Mouse (Mus musculus) urinary bladder, postnatal 0 days (tissue): Measurements from ENCODE around the gene Pnrc2. TPM values are rescaled to one million over a fixed set of nuclear protein-coding genes. Genes with fewer than 3 reads are reported as not detected.

ENCODE experiments used
- polyA plus RNA-seq: library from polyadenylated mRNA; unstranded; fragments of >200 nt; fragmentation: Nextera tagmentation; extraction: Ambion mirVana; gene quantifications from 2 replicates; pipeline ENCODE4 v1.2.1, GENCODE M21; 2015

Pnrc2 gene
- 66.4 and 75.1 TPM in 2 replicates for polyA plus RNA-seq

GRCm38 (mm10) chr4:135873526-135874202 is at the start of gene Pnrc2:
Gene Pnrc2, minus strand, starts transcription at chr4:135873850.

GRCm38 (mm10) chr4:135920304-135921241 is 46.9 kb upstream of the Pnrc2 start, which contains the start of gene Fuca1:
Gene Fuca1, plus strand, starts transcription at chr4:135920735.

DNA sequence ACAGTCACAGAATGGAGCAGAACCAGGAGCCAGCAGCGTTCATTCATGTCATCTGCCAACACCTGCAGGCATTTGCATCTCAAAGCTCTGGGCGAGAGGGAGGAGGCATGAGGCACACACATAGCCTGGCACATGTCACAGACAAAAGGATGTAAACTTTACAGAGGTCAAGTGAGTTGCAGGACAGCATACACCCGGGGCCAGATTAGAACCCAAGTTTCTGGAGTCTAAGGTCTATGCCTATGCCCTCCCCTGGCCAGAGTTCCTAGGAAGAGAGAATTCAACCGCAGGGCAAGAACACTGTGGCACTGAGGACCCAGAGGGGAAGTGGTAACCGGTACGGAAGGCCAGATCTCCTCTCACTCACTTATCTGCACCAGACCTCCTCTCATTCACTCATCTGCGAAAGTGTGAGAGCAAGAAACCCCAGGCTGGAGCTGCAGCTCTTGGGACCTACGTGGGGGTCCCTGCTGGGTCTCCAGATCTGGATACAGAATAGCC is 21.5 kb upstream of the Pnrc2 start, which contains the start of gene Cnr2:
Gene Cnr2 (plus strand): TSS at position 324 of the 501 bp plus-strand sequence.

GRCm38 (mm10) chr4:135855536-135856222 is 18.0 kb downstream of the Pnrc2 start, which contains the start of gene Srsf10:
Gene Srsf10, plus strand, starts transcription at chr4:135855747.

Other genes starting within 250 kb of the Pnrc2 start
- gene Ifnlr1, start 187.6 kb downstream of the Pnrc2 start, polyA plus RNA-seq = 1.6 and 1.7 TPM in 2 replicates
- 0.37 and 0.52 TPM in 2 replicates for gene Il22ra1, start 145.7 kb downstream of the Pnrc2 start, polyA plus RNA-seq
- 0.11 and 0.12 TPM in 2 replicates for gene Myom3, start 114.1 kb downstream of the Pnrc2 start, polyA plus RNA-seq
- 85.6 and 105 TPM in 2 replicates for gene Srsf10, start 18.1 kb downstream of the Pnrc2 start, polyA plus RNA-seq
- gene Cnr2, start 21.5 kb upstream of the Pnrc2 start, polyA plus RNA-seq = 0.14 and 0.44 TPM in 2 replicates
- 46.9 and 63.5 TPM in 2 replicates for gene Fuca1, start 46.9 kb upstream of the Pnrc2 start, polyA plus RNA-seq
- gene Hmgcl, start 72.6 kb upstream of the Pnrc2 start, polyA plus RNA-seq = 50.6 and 58.5 TPM in 2 replicates
- 25.0 and 36.9 TPM in 2 replicates for gene Gale, start 89.9 kb upstream of the Pnrc2 start, polyA plus RNA-seq
- 59.6 and 61.4 TPM in 2 replicates for gene Lypla2, start 98.8 kb upstream of the Pnrc2 start, polyA plus RNA-seq
- gene Pithd1, start 113.4 kb upstream of the Pnrc2 start, polyA plus RNA-seq = 31.2 and 35.1 TPM in 2 replicates
- gene Eloa, start 147.9 kb upstream of the Pnrc2 start, polyA plus RNA-seq = 21.9 and 23.1 TPM in 2 replicates
- gene Rpl11, start 179.6 kb upstream of the Pnrc2 start, polyA plus RNA-seq = 334 and 353 TPM in 2 replicates